Mouse (Mus musculus): ENCODE measurements around the gene Arhgef25.

DNA sequence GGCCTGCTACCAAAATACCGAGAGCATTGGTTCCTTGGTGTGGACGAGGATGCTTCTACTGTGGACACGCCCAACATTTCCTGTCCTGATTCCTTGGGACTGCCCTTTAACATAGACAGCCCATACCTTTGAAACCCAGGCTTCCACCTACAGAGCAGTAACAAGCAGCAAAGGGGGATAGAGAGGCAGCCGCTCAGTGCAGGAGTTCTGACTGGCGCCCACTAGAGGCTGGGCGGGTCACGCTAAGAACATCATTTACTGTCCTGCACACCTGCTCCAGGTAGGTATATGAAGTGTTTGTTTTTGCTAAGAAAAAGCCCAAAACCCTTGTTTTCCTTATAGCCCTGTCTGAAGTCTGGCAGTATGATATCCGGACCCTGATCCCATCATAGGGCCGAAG, 43.3 kb upstream of the Arhgef25 start:
- no peak for TF ChIP-seq USF1 (IDR thresholded peaks at IDR 0.05; ENCODE audit: low read depth)
- TF ChIP-seq CTCF (IDR thresholded peaks at IDR 0.05; ENCODE audit: control insufficient read depth, insufficient read depth, insufficient read length): no peak
- no peak for TF ChIP-seq MAX (IDR thresholded peaks at IDR 0.05)
- no peak for TF ChIP-seq MYOG (IDR thresholded peaks at IDR 0.05; ENCODE audit: control insufficient read depth, extremely low read depth, insufficient read length)
- no peak for TF ChIP-seq MYOD1 (IDR thresholded peaks at IDR 0.05; ENCODE audit: control insufficient read depth, insufficient read length, low read depth)
- no peak for TF ChIP-seq CEBPB (IDR thresholded peaks at IDR 0.05; ENCODE audit: low read depth)
- no peak for TF ChIP-seq FOSL1 (IDR thresholded peaks at IDR 0.05; ENCODE audit: insufficient read depth, low read length, poor library complexity, severe bottlenecking)
